Mouse (Mus musculus): Measurements from ENCODE around the gene Pak1.

The Pak1 gene

GRCm38 (mm10) chr7:97788190-97788668 lies at the start of gene Pak1:
Gene Pak1 (plus strand): TSS chr7:97788541.
- DNase-seq (ENCODE audit: low spot score), result peak; percentile 91

DNA sequence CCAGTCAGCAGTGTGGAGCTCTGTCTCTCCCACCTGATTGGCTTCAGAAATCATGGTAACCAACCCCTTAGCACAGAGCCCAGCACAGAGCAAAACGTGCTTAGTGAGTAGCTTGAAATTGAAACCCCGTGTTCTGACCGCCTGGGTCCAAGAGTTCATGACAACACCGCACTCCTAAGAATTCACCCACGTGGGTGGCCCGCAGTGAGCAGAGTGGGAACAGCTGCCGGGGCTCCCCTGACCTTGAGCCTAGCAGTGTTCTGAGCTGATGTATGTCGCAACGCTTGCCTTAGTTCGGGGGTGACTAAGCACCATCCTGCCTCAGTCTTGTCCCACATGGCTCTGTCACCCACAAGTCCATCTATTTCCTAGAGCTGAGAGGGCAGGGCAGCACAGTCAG lies 47.4 kb upstream of the Pak1 start:
- no peak for DNase-seq (ENCODE audit: low spot score)

DNA sequence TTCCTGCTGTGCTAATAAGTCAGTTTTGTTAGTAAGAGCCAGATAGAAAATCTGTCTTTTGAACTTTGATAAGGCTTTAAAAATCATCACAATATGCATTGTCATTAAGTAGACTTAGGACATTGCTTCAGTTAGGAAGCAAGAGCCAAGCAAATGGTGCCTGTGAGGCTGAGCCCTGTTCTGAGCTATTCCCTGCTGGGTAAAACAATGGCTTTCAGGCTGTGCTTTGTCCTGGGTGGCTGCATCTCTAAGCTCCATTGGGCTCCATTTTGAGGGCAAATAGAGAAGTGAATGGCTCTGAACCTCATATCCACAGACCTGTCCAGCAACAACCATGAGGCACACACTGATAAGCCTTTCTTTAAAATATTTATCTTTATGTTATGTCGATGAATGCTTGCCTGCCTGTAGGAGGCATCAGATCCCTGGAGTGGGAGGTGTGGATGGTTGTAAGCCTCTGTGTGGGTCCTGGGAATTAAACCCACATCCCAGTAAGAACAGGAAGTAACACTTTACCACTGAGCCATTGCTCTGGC lies 46.5 kb upstream of the Pak1 start:
- DNase-seq (ENCODE audit: low spot score), result no peak

GRCm38 (mm10) chr7:97745299-97745698 lies 43.0 kb upstream of the Pak1 start:
- peak; percentile 80 for DNase-seq (ENCODE audit: low spot score)

DNA sequence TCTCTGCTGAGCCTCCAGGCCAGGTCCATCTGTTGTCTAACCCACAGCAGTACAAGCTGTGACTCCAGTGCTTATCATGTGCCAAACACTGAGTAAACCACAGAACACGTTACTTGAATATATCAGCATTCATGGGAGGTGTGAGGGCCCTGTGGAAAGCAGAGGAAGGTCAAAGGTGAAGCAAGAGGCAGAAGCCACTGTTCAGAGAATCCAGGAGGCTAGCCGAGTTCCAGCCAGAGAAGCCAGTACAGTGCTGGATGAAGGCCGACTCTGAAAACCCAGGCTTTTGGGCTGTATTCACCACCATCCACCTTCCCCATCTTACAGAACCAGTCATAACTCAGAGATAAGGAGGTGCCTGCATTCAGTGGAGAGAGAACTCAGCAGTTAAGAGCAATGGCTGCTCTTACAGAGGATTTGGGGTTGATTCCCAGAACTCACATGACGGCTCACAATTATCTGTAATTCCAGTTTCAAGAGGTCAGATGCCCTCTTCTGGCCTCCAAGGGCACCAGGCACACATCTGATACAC lies 41.1 kb upstream of the Pak1 start:
- no peak for DNase-seq (ENCODE audit: low spot score)

GRCm38 (mm10) chr7:97747787-97748497 lies 40.4 kb upstream of the Pak1 start:
- DNase-seq (ENCODE audit: low spot score), result peak; percentile 92

DNA sequence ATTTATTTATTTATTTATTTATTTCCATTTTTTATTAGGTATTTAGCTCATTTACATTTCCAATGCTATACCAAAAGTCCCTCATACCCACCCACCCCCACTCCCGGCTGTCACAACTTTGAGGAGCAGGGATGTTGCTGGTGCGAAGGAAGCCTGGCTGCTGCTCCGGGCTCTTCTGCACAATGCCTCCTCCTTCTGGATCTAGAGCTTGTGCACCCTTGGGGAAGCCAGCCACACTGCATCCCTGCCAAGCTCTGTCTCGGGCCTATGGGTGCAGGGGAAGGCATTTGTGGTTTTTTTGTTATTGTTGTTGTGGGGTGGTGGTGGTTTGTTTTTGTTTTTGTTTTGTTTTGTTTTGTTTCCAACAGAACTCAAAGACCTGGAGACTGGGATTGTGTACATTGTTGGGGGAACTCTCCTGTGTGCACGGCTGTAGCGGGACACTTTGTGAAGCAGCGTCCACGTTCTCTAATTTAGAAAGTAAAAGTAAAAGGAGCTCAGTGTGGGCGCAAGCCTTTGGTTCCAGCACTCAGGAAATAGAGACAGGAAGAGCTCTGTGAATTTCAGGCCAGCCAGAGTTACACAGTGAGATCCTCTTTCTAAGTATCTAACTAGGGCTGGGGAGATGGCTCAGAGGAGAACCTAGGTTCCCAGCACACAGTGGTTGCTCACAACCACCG lies 39.7 kb upstream of the Pak1 start:
- DNase-seq (ENCODE audit: low spot score), result no peak

GRCm38 (mm10) chr7:97749207-97750190 lies 38.8 kb upstream of the Pak1 start:
- DNase-seq (ENCODE audit: low spot score), result no peak

- DNase-seq (ENCODE audit: low spot score), result no peak
Observed at GRCm38 (mm10) chr7:97756967-97757881, 31.1 kb upstream of the Pak1 start.

- DNase-seq (ENCODE audit: low spot score), result no peak
Observed at GRCm38 (mm10) chr7:97764591-97764990, 23.8 kb upstream of the Pak1 start.

DNA sequence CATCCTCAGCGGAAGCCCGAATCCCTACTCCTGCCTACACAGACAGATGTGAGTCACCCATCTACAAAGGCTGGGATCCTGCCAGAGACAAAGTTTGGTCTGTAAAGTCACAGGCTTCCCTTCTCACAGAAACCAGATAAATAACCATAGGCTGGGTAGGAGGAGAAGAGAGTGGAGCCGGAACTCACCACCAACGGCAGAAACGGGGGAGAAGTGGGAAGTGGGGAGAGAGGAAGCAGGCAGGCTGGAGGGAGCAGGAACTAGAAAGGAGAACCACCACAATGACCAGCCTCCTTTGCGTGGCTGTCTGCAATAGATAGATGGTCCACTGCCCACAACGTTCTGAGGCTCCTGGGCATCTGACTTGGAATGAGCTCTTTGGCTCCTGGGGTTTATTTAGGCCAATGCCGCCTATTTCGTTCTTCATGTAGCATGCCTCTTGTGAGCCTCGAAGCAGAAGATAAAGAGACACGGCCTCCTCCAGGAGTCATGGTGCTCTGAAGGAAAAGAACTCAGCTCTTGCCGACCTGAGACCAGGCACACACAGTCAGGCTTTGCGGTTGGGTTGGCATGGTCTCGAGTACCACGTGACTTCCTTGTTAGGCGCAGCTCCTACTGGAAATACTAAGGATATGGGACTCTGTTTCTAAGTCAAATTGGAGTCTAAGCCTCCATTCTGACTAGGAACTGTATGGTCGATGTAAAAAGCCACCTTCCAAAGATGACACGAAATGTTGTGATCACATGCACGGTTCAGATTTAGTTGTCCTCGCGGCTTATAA lies 23.0 kb upstream of the Pak1 start:
- DNase-seq (ENCODE audit: low spot score), result no peak

- no peak for DNase-seq (ENCODE audit: low spot score)
Observed at GRCm38 (mm10) chr7:97765963-97766347, 22.4 kb upstream of the Pak1 start.

DNA sequence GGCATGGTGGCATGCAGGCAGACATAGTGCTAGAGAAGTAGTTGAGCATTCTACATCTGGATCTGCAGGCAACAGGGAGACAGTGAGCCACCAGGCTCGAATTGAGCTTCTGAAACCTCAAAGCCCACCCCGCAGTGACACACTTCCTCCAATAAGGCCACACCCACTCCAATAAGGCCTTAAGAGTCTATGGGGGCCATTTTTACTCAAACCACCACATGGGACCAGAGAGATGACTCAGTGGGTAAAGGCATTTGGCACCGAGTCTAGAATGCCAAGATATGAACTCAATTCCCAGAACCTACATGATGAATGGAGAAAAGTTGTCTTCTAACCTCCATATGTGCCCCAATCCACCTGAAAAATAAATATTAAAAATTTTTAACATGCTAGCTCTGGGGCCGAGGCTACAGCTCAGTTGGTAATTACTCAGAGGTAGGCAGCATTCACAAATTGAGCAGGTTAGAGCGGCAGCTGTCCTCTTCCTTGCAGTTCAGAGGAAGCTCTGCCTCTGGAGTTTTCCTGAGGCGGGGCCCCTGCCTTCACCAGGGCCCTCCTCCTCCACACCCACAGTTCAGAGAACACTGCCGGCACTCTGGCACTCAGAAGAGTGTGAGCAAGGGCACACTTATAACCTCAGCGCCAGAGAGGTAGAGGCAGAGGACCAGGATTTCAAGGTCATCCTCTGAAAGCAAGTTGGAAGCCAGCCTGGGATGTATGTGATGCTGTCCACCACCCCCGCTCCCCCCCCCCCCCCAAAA lies 21.8 kb upstream of the Pak1 start:
- no peak for DNase-seq (ENCODE audit: low spot score)

- no peak for DNase-seq (ENCODE audit: low spot score)
Observed at GRCm38 (mm10) chr7:97767841-97768240, 20.5 kb upstream of the Pak1 start.

DNA sequence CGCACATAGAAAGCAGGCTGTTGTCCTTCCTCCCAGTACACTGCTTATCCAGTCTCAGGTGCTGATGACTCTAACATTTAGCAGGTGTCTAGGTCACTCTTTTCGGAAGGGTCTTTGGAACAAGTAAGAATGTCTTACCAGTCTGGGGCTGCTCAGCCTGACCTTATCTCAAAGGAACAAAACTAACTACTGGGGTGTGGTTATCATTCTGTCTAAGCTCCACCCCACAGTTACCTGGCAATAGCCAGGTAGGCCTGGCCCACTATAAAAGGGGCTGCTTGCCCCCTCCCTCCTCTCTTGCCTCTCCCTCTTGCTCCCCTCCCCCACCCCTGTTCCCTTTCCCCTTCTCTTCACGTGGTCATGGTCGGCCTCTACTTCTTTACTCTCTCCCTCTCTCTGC lies 19.3 kb upstream of the Pak1 start:
- DNase-seq (ENCODE audit: low spot score), result no peak

DNA sequence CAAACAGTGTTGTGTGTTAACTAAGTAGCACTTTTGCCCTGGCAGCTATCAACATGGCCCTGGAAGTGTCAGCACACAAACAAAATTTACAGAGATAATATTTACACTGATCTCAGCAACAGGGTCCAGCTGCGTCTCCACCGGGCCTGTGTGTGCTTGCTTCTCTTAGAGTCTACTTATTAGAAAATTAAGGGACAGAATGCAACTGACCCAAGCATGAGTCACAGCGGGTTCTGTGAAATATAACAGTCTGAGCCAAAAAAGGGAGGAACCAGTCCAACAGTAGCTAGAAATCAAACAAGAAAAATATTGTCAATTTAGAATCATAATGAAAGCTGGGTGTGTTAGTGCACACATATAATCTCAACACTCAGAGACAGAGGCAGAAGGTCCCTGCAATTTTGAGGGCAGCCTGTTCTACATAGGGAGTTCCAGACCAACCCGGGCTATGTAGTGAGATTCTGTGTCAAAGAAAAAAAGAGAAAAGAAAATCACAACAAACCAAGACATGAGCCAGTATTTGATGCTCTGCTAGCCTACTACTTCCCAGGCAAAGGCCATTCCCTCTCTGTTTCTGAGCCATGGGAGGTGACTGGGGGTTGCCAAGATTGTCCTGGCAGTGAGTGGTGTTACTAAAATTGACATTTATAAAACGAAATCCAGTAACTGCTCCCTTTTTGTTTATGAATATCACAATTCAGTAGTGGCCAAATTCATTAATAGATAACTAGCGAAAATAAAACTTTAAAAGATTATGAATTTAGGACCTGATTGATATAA lies 17.3 kb upstream of the Pak1 start:
- DNase-seq (ENCODE audit: low spot score), result no peak

DNA sequence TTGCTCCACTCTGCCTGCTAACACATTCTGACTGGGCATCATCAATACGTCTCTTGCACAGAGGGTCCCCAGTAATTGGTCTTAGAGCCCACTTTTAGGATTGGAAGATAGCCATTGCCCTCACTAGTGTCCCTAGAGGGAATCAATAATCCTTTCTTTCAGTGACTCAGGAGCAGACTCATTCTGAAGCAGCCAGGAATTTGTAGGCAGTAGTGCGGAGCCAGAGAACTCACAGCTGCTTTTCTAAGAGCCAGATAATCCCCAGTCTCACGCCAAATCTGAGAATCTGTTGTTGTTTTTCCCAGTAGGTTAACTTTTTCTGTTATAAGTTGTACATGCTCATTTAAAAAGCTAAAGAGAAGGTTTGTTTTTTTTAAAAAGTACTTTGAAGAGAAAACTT lies 13.0 kb upstream of the Pak1 start:
- no peak for DNase-seq (ENCODE audit: low spot score)

GRCm38 (mm10) chr7:97775923-97776322 lies 12.4 kb upstream of the Pak1 start:
- no peak for DNase-seq (ENCODE audit: low spot score)
